ENCODE assay signal across 9 mouse cellular contexts in the genomic region with DNA sequence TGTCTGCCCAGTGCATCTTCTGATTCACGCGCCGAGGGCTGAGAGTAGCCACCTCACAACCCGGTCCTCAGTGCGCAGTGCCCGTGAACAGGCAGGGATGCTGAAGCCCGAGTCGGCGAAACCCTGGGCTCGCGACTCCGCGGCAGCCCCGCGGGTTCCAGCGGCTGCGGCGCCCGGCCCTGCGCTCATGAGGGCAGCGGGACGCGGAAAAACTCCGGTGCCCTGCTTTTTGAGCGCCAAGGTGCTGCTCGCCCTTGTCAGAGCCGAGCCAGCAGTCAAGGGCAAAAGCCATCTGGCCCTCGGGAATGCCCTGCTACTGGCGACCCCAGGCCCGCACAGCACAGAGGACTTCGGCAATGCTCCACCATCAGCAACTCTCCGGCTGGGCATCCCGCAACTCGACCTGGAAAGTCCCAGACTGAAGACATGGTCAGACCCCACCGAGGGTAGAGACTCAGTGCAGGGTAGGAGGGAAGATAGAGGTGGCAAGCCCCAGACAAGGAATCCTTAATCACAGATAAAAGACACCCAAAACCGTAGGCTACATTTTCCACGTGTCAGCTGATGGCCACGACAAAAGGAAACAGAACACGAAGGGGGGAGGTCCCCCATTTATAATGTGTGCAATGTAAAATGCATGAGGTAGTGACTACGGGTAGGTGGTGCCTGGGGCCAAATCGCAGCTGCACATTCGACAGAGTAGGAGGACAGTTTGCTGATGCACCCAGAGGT.
A peak's percentile ranks its signal among the peaks of the same experiment; 100 is the strongest.
DNase-seq lines count a peak whose midpoint lies in the region; ATAC-seq lines count a peak whose summit lies in the region.
"Had no signal": no experiment of that assay in that cellular context is flagged by ENCODE, and none has a peak within 500 bp of the region (broad histone marks: within the 10 kb centered on the region; RNA-seq: fewer than 3 reads in every experiment).

No protein-coding gene starts in this region.

- H3K4me1 ChIP-seq in brown adipose tissue, adult 24 weeks (ENCODE audit: control insufficient read depth, insufficient read depth, insufficient read length, low read length): 0 out of 2 replicates have a peak, but pooled peaks cover 2% of the 10 kb centered on the region
- H3K4me1 ChIP-seq in hindbrain, embryonic 14.5 days (replicated peaks; ENCODE audit: control insufficient read depth, insufficient read depth, low read length): peaks cover 12% of the 10 kb centered on the region
- peaks cover 15% of the 10 kb centered on the region for H3K4me1 ChIP-seq in midbrain, embryonic 11.5 days (ENCODE audit: control insufficient read depth, insufficient read depth, low read length)

- DNase-seq in gastrocnemius, adult 18-20 months (ENCODE audit: low spot score): peak; percentile 12
- no peak for DNase-seq in gastrocnemius, adult 8-10 months (ENCODE audit: low spot score in 2 of 2)
- peak; percentile 72 to 73 for DNase-seq in frontal cortex, adult 2 months (ENCODE audit: extremely low spot score in 1 of 2, low spot score in 1 of 2)
- no peak for DNase-seq in hindbrain, embryonic 14.5 days (ENCODE audit: low spot score)
- peak; percentile 69 for DNase-seq in left cerebral cortex, adult 9 months (ENCODE audit: low spot score in 2 of 2)
- peak; percentile 96 for DNase-seq in midbrain, embryonic 11.5 days (ENCODE audit: low spot score, missing footprints)
- DNase-seq in testis, postnatal 10 days (ENCODE audit: low spot score): peak; percentile 65

- H3K27ac ChIP-seq in brown adipose tissue, adult 24 weeks (replicated peaks; ENCODE audit: low read depth, low read length): no peak overlapping the region
- H3K27ac ChIP-seq in hindbrain, embryonic 14.5 days: 0 out of 2 replicates have a peak overlapping the region, but pooled peaks have one; percentile 7
- no peak overlapping the region for H3K27ac ChIP-seq in midbrain, embryonic 11.5 days (ENCODE audit: low read depth, low read length)
- H3K27ac ChIP-seq: macrophage had no signal

- under 1% methylated on average over 42 of the region's 42 CpGs for WGBS in hindbrain, embryonic 14.5 days
- WGBS in midbrain, embryonic 11.5 days: 1% methylated on average over 42 of the region's 42 CpGs

- peak overlapping the region; percentile 71 for H3K9ac ChIP-seq in hindbrain, embryonic 14.5 days
- peak overlapping the region; percentile 75 for H3K9ac ChIP-seq in midbrain, embryonic 11.5 days (ENCODE audit: low read length)

- ATAC-seq in hindbrain, embryonic 14.5 days (ENCODE audit: low FRiP score): peak; percentile 81
- ATAC-seq in midbrain, embryonic 11.5 days (ENCODE audit: low FRiP score): peak; percentile 84

- H3K4me3 ChIP-seq in brown adipose tissue, adult 24 weeks (ENCODE audit: insufficient read depth, low read depth, low read length): peak overlapping the region; percentile 45
- peak overlapping the region; percentile 50 for H3K4me3 ChIP-seq in hindbrain, embryonic 14.5 days (replicated peaks; ENCODE audit: low read length)
- peak overlapping the region; percentile 41 for H3K4me3 ChIP-seq in midbrain, embryonic 11.5 days (ENCODE audit: low read depth, low read length)

- H3K36me3 ChIP-seq in hindbrain, embryonic 14.5 days (replicated peaks; ENCODE audit: control insufficient read depth, insufficient read depth): no peaks in the 10 kb centered on the region
- no peaks in the 10 kb centered on the region for H3K36me3 ChIP-seq in midbrain, embryonic 11.5 days (ENCODE audit: control insufficient read depth, insufficient read depth, low read length)

- no peaks in the 10 kb centered on the region for H3K9me3 ChIP-seq in hindbrain, embryonic 14.5 days (ENCODE audit: control insufficient read depth, low read length)
- H3K9me3 ChIP-seq in midbrain, embryonic 11.5 days (ENCODE audit: control insufficient read depth, low read length): no peaks in the 10 kb centered on the region

- peaks cover 6% of the 10 kb centered on the region; the same call in 1 of the 2 replicates for H3K27me3 ChIP-seq in hindbrain, embryonic 14.5 days (ENCODE audit: control insufficient read depth, insufficient read depth, low read length)
- no peaks in the 10 kb centered on the region for H3K27me3 ChIP-seq in midbrain, embryonic 11.5 days (ENCODE audit: control insufficient read depth, insufficient read depth, low read length)

- peak overlapping the region; percentile 98 for H3K4me2 ChIP-seq in hindbrain, embryonic 14.5 days (replicated peaks)
- H3K4me2 ChIP-seq in midbrain, embryonic 11.5 days: peak overlapping the region; percentile 91

Comparison
In these comparisons a context has a peak if more than half of its experiments do, and no peak if none do; other contexts are left out.
1. DNase-seq: peak in gastrocnemius, adult 18-20 months (single experiment), frontal cortex, adult 2 months (2 of 2), left cerebral cortex, adult 9 months (2 of 2), midbrain, embryonic 11.5 days (single experiment) and testis, postnatal 10 days (single experiment); none in gastrocnemius, adult 8-10 months (0 of 2) and hindbrain, embryonic 14.5 days (single experiment).
2. Peak in every context shown above with its lines, with median percentiles within 50 percentile points of each other: H3K4me3 ChIP-seq.